Mouse (Mus musculus): Measurements from ENCODE around the gene Gfpt1. TPM values are rescaled to one million over a fixed set of nuclear protein-coding genes. Genes with fewer than 3 reads are reported as not detected.
"Not testable (repeated sequence)": the region's sequence is repeated elsewhere in the genome, so short reads cannot be mapped to it uniquely, and the experiment has no call there.

Gene Gfpt1
- polyA plus RNA-seq, 1 experiment from 2014 or later: 13.5 TPM

DNA sequence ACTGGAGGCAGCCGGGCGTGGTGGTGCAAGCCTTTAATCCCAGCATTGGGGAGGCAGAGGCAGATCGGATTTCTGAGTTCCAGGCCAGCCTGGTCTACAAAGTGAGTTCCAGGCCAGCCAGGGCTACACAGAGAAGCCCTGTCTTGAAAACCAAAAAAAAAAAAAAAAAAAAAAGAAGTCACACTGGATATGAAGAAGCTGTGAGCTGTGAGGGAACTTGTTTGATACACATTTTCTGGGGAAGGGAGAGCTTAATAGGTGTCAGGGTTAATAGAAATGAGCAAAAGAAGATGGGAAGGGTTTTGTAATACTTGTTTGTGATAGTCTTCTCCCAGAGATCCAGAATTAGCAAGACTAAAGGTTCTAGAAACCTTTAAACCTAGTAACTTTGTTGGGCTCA lies 2.9 kb downstream of the Gfpt1 start:
- DNase-seq (ENCODE audit: extremely low spot score, low spot score): no peak
- Histone ChIP-seq H3K9me3 (no peaks in the 10 kb centered on the region), H3K4me3 (no peak overlapping the region), H3K4me1 (peaks cover 23% of the 10 kb centered on the region), H3K27ac (no peak overlapping the region), H3K36me3 (replicated peaks) (peaks cover 20% of the 10 kb centered on the region), H3K27me3 (ENCODE audit: poor library complexity, severe bottlenecking) (no peaks in the 10 kb centered on the region)
- 70% methylated on average over 3 of the region's 3 CpGs for WGBS

DNA sequence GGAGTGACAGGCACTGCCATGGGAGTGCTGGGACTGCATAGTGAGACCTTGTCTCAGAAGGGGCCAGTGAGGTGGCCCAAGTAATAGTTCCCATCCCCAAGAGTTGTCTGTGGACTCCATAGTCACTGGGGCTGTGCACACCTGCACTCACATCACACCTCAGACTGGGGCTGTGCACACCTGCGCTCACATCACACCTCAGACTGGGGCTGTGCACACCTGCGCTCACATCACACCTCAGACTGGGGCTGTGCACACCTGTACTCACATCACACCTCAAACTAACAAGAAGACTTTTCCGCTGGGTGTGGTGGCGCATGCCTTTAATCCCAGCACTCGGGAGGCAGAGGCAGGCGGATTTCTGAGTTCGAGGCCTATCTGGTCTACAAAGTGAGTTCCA lies 6.1 kb downstream of the Gfpt1 start:
- not testable (repeated sequence) for H3K27me3 ChIP-seq (ENCODE audit: poor library complexity, severe bottlenecking); H3K4me1 ChIP-seq; DNase-seq (ENCODE audit: extremely low spot score, low spot score); H3K4me3 ChIP-seq; H3K27ac ChIP-seq; H3K9me3 ChIP-seq
- H3K36me3 ChIP-seq (replicated peaks): peaks cover 49% of the 10 kb centered on the region
- WGBS: 95% methylated on average over 7 of the region's 7 CpGs

DNA sequence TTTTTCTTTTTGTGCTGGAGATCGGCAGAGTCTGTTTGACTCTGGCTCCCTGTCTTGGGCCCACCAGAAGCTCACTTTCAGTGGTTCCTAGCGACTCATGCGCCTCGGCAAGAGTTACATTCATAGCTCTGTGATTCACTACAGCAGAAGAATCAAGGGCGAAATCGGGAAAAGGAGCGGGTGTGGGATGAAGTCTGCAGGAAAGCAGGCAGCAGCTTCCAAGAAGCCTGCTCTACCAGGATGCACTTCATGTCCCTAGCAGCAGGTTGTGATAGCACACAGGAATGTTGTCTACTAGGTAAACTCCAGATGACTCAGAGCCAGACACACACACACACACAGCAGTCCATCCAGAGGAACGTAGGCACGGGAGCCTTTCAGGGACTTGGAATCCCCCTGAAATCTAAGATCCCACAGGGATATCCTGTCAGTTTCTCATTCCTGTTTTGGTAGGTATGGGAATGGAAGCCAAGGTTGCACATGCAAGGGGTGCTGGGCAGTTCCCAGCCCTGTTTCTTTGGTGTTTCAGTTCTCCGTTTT lies 9.3 kb downstream of the Gfpt1 start:
- WGBS: 96% methylated on average over 10 of the region's 10 CpGs
- H3K27me3 ChIP-seq (ENCODE audit: poor library complexity, severe bottlenecking): no peaks in the 10 kb centered on the region
- H3K9me3 ChIP-seq: no peaks in the 10 kb centered on the region
- no peaks in the 10 kb centered on the region for H3K4me1 ChIP-seq
- no peak overlapping the region for H3K27ac ChIP-seq
- peaks cover 78% of the 10 kb centered on the region for H3K36me3 ChIP-seq (replicated peaks)
- no peak overlapping the region for H3K4me3 ChIP-seq
- no peak for DNase-seq (ENCODE audit: extremely low spot score, low spot score)

DNA sequence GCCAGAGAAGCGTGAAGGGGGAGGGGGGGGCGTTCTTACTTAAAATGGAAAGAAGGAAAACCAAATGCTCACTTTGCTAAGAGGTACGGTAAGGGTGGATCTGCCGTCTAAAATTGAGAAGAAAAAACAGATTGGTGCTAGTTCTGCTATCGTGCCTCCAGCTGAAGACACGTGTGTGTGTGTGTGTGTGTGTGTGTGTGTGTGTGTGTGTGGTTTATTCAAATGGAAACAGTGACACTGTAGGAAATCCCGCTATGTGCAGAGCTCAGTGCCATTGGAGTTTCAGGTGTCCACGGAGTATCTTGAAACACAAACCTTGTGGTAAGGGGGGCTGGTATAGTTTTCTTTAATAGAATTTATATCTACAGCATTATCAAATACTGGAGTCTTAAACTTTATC lies 11.5 kb downstream of the Gfpt1 start:
- no peak overlapping the region for H3K27ac ChIP-seq
- H3K36me3 ChIP-seq (replicated peaks): peaks cover 83% of the 10 kb centered on the region
- DNase-seq (ENCODE audit: extremely low spot score, low spot score): no peak
- H3K4me1 ChIP-seq: no peaks in the 10 kb centered on the region
- H3K4me3 ChIP-seq: no peak overlapping the region
- no peaks in the 10 kb centered on the region for H3K9me3 ChIP-seq
- WGBS: 94% methylated on average over 8 of the region's 8 CpGs
- H3K27me3 ChIP-seq (ENCODE audit: poor library complexity, severe bottlenecking): no peaks in the 10 kb centered on the region

DNA sequence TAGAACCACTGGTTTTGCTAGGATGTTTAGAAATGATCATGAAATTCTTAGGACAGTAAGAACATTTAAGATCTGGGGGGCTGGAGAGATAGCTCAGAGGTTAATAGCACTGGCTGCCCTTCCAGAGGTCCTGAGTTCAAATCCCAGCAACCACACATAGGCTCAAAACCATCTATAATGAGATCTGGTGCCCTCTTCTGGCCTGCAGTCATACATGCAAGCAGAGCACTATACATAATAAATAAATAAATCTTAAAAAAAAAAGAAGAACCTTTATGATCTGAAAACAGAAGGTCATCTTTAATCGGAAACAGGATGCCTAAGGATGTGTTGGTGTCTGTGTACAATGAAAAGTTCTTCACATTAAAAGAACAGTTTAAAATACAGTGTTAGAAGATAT lies 17.1 kb downstream of the Gfpt1 start:
- H3K27me3 ChIP-seq (ENCODE audit: poor library complexity, severe bottlenecking): no peaks in the 10 kb centered on the region
- DNase-seq (ENCODE audit: extremely low spot score, low spot score): no peak
- H3K9me3 ChIP-seq: no peaks in the 10 kb centered on the region
- H3K4me1 ChIP-seq: no peaks in the 10 kb centered on the region
- 95% methylated on average over 1 of the region's 1 CpGs for WGBS
- H3K27ac ChIP-seq: no peak overlapping the region
- no peak overlapping the region for H3K4me3 ChIP-seq
- H3K36me3 ChIP-seq (replicated peaks): peaks cover 82% of the 10 kb centered on the region

DNA sequence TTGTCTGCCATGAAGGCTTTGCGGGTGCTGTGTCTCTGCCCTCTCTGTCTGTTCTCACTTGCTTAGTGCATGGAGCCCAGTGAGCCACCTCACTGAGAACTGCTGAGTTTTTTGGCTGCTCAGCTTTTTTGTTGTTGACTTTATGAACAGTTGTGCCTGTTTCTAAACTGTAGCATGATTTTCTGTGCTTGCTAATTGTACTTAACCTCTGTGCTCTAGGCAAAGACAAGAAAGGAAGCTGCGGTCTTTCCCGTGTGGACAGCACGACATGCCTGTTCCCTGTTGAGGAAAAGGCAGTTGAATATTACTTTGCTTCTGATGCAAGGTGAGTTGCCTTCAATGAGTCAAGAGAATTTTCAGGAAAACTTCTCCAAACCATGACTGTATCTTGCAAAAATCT lies 20.9 kb downstream of the Gfpt1 start:
- WGBS: 94% methylated on average over 4 of the region's 4 CpGs
- Histone ChIP-seq H3K4me3 (no peak overlapping the region), H3K27me3 (ENCODE audit: poor library complexity, severe bottlenecking) (no peaks in the 10 kb centered on the region), H3K36me3 (replicated peaks) (peaks cover 83% of the 10 kb centered on the region), H3K4me1 (no peaks in the 10 kb centered on the region), H3K27ac (no peak overlapping the region), H3K9me3 (no peaks in the 10 kb centered on the region)
- no peak for DNase-seq (ENCODE audit: extremely low spot score, low spot score)

DNA sequence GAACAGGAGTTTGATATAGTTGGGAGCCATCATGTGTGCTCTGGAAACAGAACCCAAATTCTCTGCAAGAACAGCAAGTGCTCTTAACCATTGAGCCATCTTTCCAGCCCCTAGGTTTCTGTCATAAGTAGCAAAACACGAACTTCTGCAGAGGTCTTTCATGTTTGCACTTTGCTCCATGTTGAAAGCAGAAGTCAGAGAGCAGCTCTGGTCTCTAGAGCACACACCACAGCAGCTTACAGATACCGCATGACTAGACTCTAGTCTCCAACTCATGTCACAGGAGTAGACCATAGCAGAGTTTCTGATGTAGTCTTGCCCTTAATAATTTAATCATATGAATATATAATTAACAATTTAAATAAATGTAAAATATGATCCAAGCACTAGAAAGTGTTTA lies 25.6 kb downstream of the Gfpt1 start:
- Histone ChIP-seq H3K4me3 (no peak overlapping the region), H3K9me3 (no peaks in the 10 kb centered on the region), H3K36me3 (replicated peaks) (peaks cover 91% of the 10 kb centered on the region), H3K4me1 (no peaks in the 10 kb centered on the region), H3K27me3 (ENCODE audit: poor library complexity, severe bottlenecking) (no peaks in the 10 kb centered on the region), H3K27ac (no peak overlapping the region)
- 93% methylated on average over 2 of the region's 2 CpGs for WGBS
- no peak for DNase-seq (ENCODE audit: extremely low spot score, low spot score)

DNA sequence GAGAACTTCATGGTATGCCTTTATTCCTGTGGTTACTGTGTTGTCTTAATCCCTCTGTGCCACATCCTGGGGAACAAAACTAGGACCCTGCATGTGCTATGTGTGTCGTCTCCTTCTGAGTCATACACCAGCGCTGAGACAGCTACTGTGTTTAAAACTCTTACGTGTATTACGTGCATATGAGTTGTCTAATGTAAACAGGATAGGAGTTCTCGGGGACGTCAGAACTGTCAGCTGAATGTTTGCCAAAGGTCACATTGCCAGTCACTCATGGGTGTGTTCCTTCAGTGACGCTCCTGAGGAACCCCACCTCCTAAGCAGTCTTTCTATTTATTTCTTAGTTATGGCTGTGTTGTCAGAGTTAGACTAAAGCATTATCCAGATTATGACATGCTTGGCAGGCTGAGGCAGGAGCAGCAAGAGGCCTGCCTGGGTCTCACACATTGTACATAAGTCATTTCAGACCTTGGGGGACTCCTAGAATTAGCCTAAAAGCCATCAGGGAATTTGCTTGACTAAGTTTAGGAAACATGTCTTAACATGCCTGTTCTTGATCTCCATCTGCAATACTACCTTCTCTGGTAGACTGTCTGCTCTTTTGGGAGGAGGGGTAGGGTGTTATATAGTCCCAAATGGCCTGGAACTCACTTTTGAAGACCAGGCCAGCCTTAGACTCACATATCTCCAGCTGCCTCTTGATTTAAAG lies 26.7 kb downstream of the Gfpt1 start:
- H3K27me3 ChIP-seq (ENCODE audit: poor library complexity, severe bottlenecking): no peaks in the 10 kb centered on the region
- peaks cover 90% of the 10 kb centered on the region for H3K36me3 ChIP-seq (replicated peaks)
- H3K4me3 ChIP-seq: no peak overlapping the region
- 95% methylated on average over 7 of the region's 7 CpGs for WGBS
- no peaks in the 10 kb centered on the region for H3K4me1 ChIP-seq
- no peak for DNase-seq (ENCODE audit: extremely low spot score, low spot score)
- H3K27ac ChIP-seq: no peak overlapping the region
- no peaks in the 10 kb centered on the region for H3K9me3 ChIP-seq

DNA sequence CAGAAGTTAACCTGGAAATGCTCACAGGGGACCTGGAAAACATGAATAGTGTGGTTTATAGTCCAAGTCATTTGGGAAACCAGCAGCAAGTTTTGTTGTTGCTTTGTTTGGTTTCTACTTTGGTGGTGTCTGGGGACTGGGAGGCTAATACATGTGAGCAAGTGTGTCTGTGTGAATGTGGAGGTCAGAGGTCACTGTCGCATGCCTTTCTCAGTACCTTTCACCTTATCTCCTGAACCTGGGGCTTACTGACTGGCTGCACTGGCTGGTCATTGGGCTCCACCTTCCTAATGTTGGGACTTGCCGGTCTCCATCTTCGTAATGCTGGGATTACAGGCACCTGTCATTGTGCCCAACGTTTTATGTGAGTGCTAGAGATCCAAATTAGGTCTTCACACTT lies 28.0 kb downstream of the Gfpt1 start:
- 92% methylated on average over 4 of the region's 4 CpGs for WGBS
- no peak for DNase-seq (ENCODE audit: extremely low spot score, low spot score)
- no peaks in the 10 kb centered on the region for H3K9me3 ChIP-seq
- no peaks in the 10 kb centered on the region for H3K4me1 ChIP-seq
- H3K27ac ChIP-seq: no peak overlapping the region
- H3K27me3 ChIP-seq (ENCODE audit: poor library complexity, severe bottlenecking): no peaks in the 10 kb centered on the region
- no peak overlapping the region for H3K4me3 ChIP-seq
- H3K36me3 ChIP-seq (replicated peaks): peaks cover 82% of the 10 kb centered on the region

DNA sequence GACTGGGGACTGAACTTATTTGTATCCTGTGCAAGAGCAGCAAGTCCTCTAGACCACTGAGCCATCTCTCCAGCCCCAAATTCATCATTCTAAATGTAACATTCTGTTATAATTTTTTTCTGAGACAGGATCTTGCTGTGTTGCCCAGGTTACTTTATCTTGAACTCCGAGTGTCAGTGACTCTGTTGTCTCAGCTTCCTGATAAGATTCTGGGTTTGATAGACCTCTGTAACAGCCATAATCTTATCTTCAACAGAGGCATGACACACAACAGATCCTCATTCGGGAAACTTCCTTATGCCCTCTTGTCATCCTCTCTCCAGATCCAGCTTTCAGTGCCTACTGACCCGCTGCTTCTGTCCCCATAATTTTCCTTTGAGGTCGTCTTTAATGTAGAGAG lies 30.1 kb downstream of the Gfpt1 start:
- Histone ChIP-seq H3K36me3 (replicated peaks) (peaks cover 76% of the 10 kb centered on the region), H3K4me3 (no peak overlapping the region), H3K4me1 (no peaks in the 10 kb centered on the region), H3K9me3 (no peaks in the 10 kb centered on the region), H3K27ac (no peak overlapping the region), H3K27me3 (ENCODE audit: poor library complexity, severe bottlenecking) (no peaks in the 10 kb centered on the region)
- WGBS: 91% methylated on average over 4 of the region's 4 CpGs
- DNase-seq (ENCODE audit: extremely low spot score, low spot score): no peak

DNA sequence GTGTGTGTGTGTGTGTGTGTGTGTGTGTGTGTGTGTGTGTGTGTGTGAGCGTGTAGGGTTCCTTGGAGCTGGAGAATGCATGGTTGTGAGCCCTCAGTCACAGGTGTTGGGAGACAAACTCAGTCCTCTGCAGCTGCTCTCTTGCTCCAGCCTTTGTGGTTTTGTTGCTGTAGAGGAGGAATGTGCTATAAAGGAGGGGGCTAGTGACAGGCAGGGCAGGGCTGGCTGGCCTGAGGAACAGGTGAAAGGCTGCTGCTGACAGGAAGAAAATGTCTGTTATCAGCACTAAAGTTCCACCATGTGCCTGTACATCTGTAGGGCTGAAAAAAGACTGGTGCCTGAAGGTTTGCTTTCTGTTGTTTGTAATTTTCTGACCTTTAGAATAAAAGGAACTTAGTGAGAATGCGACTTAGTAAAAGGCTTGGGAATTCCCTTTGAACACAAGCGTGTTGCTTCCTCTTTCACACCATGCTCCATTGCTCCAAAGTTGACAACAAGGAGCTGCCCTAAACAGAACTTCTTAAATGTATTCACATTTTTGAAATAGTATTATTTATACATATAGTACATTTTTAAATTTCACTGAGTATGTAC lies 32.5 kb downstream of the Gfpt1 start:
- Histone ChIP-seq H3K9me3 (no peaks in the 10 kb centered on the region), H3K36me3 (replicated peaks) (peaks cover 61% of the 10 kb centered on the region), H3K27ac (no peak overlapping the region), H3K4me1 (no peaks in the 10 kb centered on the region), H3K4me3 (no peak overlapping the region), H3K27me3 (ENCODE audit: poor library complexity, severe bottlenecking) (no peaks in the 10 kb centered on the region)
- 91% methylated on average over 3 of the region's 3 CpGs for WGBS
- no peak for DNase-seq (ENCODE audit: extremely low spot score, low spot score)

DNA sequence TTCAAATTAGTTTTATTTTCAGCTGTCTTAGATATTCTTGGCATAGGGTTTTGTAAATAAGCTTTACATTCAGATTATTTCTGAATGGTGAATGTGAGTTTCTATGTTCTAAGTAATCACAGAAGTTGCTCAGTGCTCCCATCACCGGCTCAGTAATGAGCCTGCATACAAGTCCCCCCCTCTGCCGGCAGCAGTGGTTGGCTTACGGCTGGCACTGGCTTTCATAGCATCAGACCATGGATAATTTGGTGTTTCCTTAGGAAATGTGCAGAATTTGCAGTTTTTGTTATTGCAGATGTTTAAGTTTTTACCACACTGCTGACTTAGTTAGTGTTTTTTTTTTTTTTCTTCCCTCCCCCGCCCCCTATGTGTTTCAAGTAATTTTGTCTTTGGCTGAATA lies 36.8 kb downstream of the Gfpt1 start:
- WGBS: 73% methylated on average over 4 of the region's 4 CpGs
- Histone ChIP-seq H3K36me3 (replicated peaks) (peaks cover 69% of the 10 kb centered on the region), H3K27me3 (ENCODE audit: poor library complexity, severe bottlenecking) (no peaks in the 10 kb centered on the region), H3K27ac (no peak overlapping the region), H3K4me1 (no peaks in the 10 kb centered on the region), H3K9me3 (no peaks in the 10 kb centered on the region), H3K4me3 (no peak overlapping the region)
- no peak for DNase-seq (ENCODE audit: extremely low spot score, low spot score)

DNA sequence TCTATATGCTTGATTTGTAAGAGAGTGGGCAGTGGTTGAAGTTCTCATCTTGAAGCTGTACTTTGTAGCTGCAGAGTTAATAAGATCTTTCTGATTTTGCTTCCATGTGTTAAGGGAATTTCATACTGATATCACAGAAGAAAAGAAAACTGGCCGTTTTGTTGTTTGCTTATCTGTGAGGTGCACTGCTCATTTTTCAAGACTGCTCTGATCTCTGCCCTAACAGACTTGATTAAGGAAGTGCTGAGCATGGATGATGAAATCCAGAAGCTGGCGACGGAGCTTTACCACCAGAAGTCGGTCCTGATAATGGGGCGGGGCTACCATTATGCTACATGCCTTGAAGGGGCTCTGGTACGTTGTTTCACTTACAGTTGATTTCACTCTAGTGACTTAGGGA lies 42.4 kb downstream of the Gfpt1 start:
- WGBS: 86% methylated on average over 6 of the region's 6 CpGs
- no peaks in the 10 kb centered on the region for H3K27me3 ChIP-seq (ENCODE audit: poor library complexity, severe bottlenecking)
- peaks cover 95% of the 10 kb centered on the region for H3K36me3 ChIP-seq (replicated peaks)
- no peak overlapping the region for H3K4me3 ChIP-seq
- H3K9me3 ChIP-seq: no peaks in the 10 kb centered on the region
- H3K27ac ChIP-seq: no peak overlapping the region
- H3K4me1 ChIP-seq: no peaks in the 10 kb centered on the region
- no peak for DNase-seq (ENCODE audit: extremely low spot score, low spot score)
